Mouse (Mus musculus) hindlimb bud, embryonic 11.5 days (tissue): ENCODE measurements around the gene Itgam.
A peak's percentile ranks its signal among the peaks of the same experiment; 100 is the strongest.
"Not testable (repeated sequence)": the region's sequence is repeated elsewhere in the genome, so short reads cannot be mapped to it uniquely, and the experiment has no call there.

Experiments
- DNase-seq: peaks from one replicate; pipeline ENCODE4 v3.0.0-alpha.2; 2012; ENCODE audit warnings: low read depth, low spot score; ENCODE audit errors: extremely low spot score

The Itgam gene

GRCm38 (mm10) chr7:128062456-128062855, at the start of gene Itgam, which contains the start of gene Gm49368:
TSS of gene Itgam (plus strand) at chr7:128062640.
TSS of gene Gm49368 (plus strand) at chr7:128062683.
- DNase-seq, result no peak

- no peak for DNase-seq
Observed at GRCm38 (mm10) chr7:128013116-128013515, 49.3 kb upstream of the Itgam start.

- DNase-seq, result not testable (repeated sequence)
Observed at GRCm38 (mm10) chr7:128016134-128016533, 46.3 kb upstream of the Itgam start.

- DNase-seq, result no peak
Observed at GRCm38 (mm10) chr7:128016650-128017049, 45.8 kb upstream of the Itgam start.

DNA sequence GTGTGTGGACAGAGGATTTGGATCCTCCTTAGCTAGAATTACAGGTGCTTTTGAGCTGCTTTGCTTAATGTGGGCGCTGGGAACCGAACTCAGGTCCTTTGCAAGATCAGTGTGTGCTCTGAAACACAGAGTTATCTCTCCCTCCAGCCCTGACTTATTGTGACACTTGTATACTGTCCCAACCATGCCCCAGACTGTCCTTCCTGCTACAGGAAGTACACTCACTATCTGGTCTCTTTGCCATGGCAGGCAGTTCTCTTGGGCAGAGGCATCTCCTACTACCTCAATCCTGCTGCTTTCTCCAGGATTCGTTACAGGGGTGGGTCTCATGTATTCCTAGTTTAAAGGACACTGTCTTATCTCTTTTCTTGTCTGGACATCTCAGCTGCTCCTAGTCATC, 44.2 kb upstream of the Itgam start:
- no peak for DNase-seq

- DNase-seq, result no peak
Observed at GRCm38 (mm10) chr7:128019187-128019586, 43.3 kb upstream of the Itgam start.

DNA sequence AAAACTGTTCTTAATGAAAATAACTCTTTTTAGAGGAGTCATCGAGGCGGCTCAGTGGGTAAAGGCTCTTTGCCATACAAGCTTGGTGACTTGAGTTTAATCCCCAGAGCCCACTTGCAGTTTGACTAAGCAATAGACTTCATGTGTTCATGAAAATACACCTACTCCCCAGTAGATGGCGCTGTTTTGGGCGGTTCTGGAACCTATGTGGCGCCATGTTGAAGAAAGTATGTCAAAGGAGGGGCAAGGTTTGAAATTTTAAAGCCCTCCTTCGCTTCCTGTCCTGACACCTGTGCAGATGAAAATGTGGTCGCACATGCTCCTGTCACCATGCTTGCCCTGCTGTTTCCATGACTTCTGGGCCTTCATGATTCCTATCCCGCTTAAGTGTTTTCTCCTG, 39.5 kb upstream of the Itgam start:
- no peak for DNase-seq

DNA sequence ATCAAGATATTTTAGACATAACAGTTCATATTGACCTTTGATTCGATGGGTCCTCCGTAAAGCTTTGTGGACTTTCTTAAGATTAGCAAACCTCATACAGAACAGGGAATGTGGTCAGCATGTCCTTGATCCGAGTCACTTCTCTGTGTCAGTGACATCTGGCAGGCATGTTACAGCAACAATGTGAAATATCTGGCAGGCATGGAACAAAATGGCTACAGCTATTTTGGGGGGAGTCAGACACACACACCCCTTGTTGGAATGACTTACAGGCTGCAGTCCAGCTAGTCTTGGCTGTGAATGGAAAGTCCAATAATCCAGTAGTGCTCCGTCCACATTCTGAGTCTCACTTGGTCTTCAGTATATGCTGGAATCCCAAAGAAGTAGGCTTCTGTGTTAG, 38.9 kb upstream of the Itgam start:
- DNase-seq, result no peak

DNA sequence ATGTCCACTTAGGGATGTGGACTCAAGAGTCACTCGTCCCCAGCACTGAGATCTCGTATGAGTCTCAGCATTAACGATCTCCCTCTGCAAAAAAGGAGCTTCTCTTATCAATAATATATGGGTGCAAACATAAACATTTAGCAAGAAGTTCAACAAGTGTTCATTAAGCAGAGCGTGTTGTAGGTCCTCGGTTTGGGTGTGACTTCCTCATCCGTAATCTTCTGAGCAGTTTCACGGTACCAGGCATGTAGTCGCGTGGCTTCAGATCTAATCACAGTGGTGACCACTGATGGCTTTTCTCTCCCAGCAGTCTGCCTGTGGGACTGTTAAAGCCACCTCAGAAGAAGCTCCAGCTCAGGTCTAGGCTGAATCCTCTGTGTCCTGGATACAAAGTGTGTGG, 38.1 kb upstream of the Itgam start:
- DNase-seq, result no peak

DNA sequence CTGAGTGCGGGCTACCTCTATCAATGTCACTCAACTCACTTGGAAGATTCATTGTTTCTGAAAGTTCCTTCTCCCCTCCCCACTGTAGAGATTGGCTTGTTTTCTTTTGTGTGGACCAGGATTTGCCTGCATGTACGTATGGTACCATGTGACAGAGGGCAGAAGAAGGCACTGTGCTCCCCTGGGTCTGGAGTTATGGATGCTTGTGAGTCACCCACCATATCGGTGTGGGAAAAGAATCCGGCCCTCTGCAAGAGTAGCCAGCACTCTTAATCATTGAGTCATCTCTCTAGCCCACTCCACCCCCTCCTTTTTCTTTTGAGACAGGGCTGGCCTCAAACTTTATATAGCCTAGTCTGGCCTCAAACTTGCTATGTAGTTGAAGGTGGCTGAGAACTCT, 37.5 kb upstream of the Itgam start:
- DNase-seq, result no peak

- DNase-seq, result no peak
Observed at GRCm38 (mm10) chr7:128025381-128025780, 37.1 kb upstream of the Itgam start.

DNA sequence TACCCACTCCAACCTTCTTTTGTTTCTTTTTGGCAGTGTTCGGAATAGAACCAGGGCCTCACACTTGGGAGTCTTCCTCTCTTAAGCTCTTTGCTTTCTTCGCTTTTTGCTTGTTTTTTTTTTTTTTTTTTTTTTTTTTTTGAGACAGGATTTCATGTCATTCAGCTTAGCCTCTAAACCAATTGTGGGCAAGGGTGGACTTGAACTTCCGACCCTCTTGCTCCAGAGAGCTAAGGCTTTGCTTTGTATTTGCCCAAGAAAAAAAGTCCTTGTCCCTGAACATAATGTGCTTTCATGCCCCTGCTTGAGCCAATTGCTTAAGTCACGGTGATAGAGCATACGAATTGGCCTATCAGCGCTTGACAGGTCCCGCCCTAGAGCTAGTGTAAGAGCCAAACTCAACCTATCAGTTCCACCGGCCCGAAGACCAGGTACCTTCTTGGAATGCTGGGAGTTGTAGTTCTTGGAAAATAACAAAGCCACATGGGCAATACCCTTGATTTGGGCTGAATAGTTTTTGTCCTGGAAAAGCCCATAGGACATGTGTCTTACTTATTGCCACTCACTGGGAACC, 30.9 kb upstream of the Itgam start:
- DNase-seq, result peak; percentile 16

DNA sequence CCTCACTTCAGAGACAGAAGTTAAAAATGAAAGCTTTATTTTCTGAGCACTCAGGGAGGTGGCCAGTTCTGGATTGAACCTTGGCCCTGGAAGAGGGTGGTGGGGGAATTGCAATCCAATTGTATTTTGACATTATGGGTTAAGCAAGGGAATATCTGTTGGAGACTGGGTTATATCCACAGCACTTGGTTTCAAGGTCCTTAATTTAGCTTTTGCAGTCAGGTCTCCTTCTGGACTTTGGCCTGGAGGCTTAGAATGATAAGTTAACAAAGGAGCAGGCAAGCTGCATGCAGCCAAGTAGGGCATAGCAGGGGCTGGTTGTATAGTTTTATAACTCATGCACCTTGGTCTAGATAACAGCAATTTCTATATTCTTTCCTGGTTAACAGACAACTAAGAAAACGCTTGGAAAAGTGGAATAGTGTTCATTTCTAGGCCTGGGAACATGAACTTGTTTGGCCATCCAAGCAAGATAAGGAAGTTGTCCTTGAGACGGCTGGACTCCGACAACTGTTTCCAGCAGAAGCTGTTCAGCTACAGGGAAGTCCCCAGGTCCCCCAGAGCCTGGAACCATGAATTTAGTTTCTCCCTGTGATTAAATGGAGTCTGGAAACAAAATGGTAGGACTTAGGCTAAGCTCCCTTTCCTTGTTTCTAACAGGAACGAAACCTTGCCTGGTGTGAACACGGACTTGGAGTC, 30.0 kb upstream of the Itgam start:
- DNase-seq, result no peak

GRCm38 (mm10) chr7:128032989-128033293, 29.5 kb upstream of the Itgam start:
- DNase-seq, result no peak

DNA sequence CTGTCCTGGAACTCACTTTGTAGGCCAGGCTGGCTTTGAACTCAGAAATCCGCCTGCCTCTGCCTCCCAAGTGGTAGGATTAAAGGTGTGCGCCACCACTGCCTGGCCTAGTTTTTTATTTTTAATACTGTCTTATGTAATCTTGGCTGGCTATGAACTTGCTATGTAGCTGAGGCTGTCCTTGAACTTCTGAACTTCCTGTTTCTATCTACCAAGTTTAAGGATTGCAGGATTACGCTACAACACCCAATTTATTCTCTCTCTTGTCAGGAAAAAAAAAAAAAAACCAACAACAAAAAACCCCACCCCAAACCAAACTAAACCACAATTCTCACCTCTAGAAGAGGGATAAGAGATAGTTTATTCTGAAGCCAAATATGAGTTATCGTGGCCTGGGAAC, 28.8 kb upstream of the Itgam start:
- no peak for DNase-seq

- not testable (repeated sequence) for DNase-seq
Observed at GRCm38 (mm10) chr7:128042161-128042820, 20.1 kb upstream of the Itgam start.

DNA sequence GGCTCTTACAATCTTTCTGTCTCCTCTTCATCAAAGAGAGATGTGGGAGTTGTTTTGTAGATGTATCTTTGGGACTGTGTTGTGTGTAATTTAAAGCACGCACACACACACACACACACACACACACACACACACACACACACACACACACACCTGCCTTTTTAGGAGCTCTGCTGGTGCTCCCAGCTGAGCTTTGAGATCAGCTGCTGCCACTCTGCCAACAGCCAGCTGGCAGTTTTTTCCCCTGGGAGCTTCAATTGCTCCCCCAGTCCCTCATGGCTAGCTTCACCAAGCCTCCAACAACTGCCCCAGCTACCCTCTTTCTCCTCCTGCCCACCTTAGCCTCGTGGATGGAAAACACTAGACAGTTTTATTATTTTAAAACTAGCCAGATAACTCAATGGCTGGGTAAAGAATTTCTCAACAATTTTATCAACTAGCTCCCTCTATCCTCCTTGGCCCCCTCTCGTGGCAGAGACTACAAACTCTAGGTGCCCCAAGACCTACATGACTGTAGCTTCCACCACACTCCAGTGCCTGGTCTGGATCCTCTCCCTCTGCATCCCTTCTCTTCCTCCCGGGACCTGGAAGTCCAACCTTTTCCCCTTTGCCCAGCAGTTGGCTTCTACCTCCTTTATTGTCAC, 18.2 kb upstream of the Itgam start:
- no peak for DNase-seq

DNA sequence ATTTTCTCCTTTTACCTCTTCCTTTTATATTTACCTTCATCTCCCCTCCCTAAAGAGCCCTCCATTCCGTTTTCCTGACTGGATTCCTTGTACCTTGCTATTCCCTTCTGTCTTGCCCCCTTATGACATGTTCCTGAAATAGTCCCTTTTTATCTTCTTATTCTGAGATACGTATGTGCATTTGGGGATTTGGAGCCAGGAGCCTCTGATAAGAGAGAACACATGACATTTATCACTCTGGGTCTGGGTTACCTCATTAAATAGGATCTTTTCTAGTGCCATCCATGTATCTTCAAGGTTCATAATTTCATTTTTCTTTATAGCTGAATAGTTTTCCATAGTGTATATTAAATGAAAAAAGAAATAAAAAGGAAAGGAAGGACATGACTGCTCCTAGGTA, 16.8 kb upstream of the Itgam start:
- DNase-seq, result no peak

DNA sequence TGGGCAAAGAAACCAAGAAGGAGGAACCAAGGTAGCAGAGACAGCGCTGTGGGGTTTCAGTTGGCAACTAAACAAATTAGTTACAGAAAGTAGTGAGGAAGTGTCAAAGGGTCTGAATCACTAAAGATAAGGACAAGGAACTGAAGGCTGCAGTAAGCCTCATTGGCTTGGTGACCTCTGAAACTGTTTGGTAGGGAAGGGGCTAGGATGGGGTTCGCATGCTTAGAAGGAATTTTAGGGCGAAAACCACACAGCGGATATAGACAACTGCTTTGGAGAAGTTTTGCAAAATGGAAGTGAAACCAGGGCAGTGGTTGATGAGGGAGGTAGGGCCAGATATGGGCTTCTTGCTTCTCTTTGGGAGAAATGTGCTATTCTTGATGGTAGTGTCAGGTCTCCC, 13.6 kb upstream of the Itgam start:
- no peak for DNase-seq

- DNase-seq, result no peak
Observed at GRCm38 (mm10) chr7:128049254-128049653, 13.2 kb upstream of the Itgam start.

- DNase-seq, result no peak
Observed at GRCm38 (mm10) chr7:128050739-128051138, 11.7 kb upstream of the Itgam start.

GRCm38 (mm10) chr7:128053061-128053460, 9.4 kb upstream of the Itgam start:
- no peak for DNase-seq
